ENCODE assay signal across 8 mouse cellular contexts in genomic region chr16:5232982-5233381, GRCm38 (mm10). TPM values are rescaled to one million over a fixed set of nuclear protein-coding genes. Genes with fewer than 3 reads are reported as not detected.
DNase-seq lines count a peak whose midpoint lies in the region; ATAC-seq and TF ChIP-seq lines count a peak whose summit lies in the region.

No protein-coding gene starts in this region.

- TF ChIP-seq POLR2A in spleen, adult 2 months (IDR thresholded peaks at IDR 0.05; ENCODE audit: low read depth, low read length), result no peak

- no peak for DNase-seq in gastrocnemius, adult 2 months
- DNase-seq in gastrocnemius, postnatal 4 days (ENCODE audit: low spot score in 2 of 2), result no peak
- DNase-seq in spleen, adult 2 months (ENCODE audit: low read depth in 1 of 2, low spot score in 2 of 2), result no peak
- DNase-seq in spleen, postnatal 4 days (ENCODE audit: low spot score in 2 of 2), result no peak
- no peak for DNase-seq in liver, embryonic 13.5 days
- no peak for DNase-seq in yolk sac, embryonic 10.5 days (ENCODE audit: low spot score)
- DNase-seq in urinary bladder, postnatal 14 days (ENCODE audit: low spot score), result no peak
- no peak for DNase-seq in right cerebral cortex, postnatal 36 days (ENCODE audit: low spot score in 2 of 2)

- no peaks in the 10 kb centered on the region for H3K9me3 ChIP-seq in liver, embryonic 13.5 days (replicated peaks)

- peaks cover 4% of the 10 kb centered on the region; the same call in 1 of the 2 replicates for H3K4me1 ChIP-seq in spleen, adult 2 months (ENCODE audit: control insufficient read depth, insufficient read depth, insufficient read length)
- H3K4me1 ChIP-seq in liver, embryonic 13.5 days (replicated peaks), result peaks cover 20% of the 10 kb centered on the region

- peak; percentile 5; the same call in 1 of the 2 replicates for ATAC-seq in liver, embryonic 13.5 days (ENCODE audit: low read depth)

- no peak for TF ChIP-seq CTCF in gastrocnemius, adult 2 months (IDR thresholded peaks at IDR 0.05)
- TF ChIP-seq CTCF in spleen, adult 2 months (IDR thresholded peaks at IDR 0.05; ENCODE audit: extremely low read depth, insufficient read depth, insufficient read length, insufficient replicate concordance), result no peak

- WGBS in spleen, adult 2 months, result 79% methylated on average over 4 of the region's 4 CpGs
- WGBS in liver, embryonic 13.5 days (ENCODE audit: insufficient replicate concordance), result 61% methylated on average over 4 of the region's 4 CpGs

- H3K27ac ChIP-seq in gastrocnemius, adult 2 months, result peak overlapping the region; percentile 96
- no peak overlapping the region for H3K27ac ChIP-seq in spleen, adult 2 months (ENCODE audit: insufficient read depth, low read length)
- H3K27ac ChIP-seq in liver, embryonic 13.5 days, result no peak overlapping the region

- no peak overlapping the region for H3K9ac ChIP-seq in liver, embryonic 13.5 days

- peak overlapping the region; percentile 89 for H3K4me3 ChIP-seq in gastrocnemius, adult 2 months
- H3K4me3 ChIP-seq in spleen, adult 2 months (ENCODE audit: extremely low read depth, insufficient read depth, insufficient read length), result peak overlapping the region; percentile 96; the same call in 1 of the 2 replicates
- H3K4me3 ChIP-seq in liver, embryonic 13.5 days (replicated peaks), result peak overlapping the region; percentile 88

- intact Hi-C loops in gastrocnemius, adult 2 months (cut with DNase I), result loop anchor here (1.0 kb wide), 1 partner anchor 22 kb away; the partner anchor contains the start of gene Eef2kmt

- no peaks in the 10 kb centered on the region for H3K27me3 ChIP-seq in spleen, adult 2 months (ENCODE audit: control insufficient read depth, insufficient read depth, low read length)
- no peaks in the 10 kb centered on the region for H3K27me3 ChIP-seq in liver, embryonic 13.5 days

- H3K36me3 ChIP-seq in spleen, adult 2 months (ENCODE audit: control insufficient read depth, insufficient read depth, low read length), result no peaks in the 10 kb centered on the region
- H3K36me3 ChIP-seq in liver, embryonic 13.5 days, result peaks cover 11% of the 10 kb centered on the region

- peak overlapping the region; percentile 88 for H3K4me2 ChIP-seq in liver, embryonic 13.5 days

RNA-seq across cellular contexts. Expression of gene Alg1, which starts 0.4 kb away (rescaled TPM):
- 10 to 100 TPM; 10.0 to 10.4 TPM for total RNA-seq in gastrocnemius, adult 2 months (2021)
- total RNA-seq in gastrocnemius, postnatal 4 days (2021), result 10 to 100 TPM; 17.0 to 17.6 TPM
- polyA plus RNA-seq in spleen, adult 2 months (2012; rRNA removed), result 42.1 and 45.4 TPM in 2 replicates
- 14.8 TPM in 2 replicates for polyA plus RNA-seq in liver, embryonic 13.5 days (2015; fragmentation: Nextera tagmentation; extraction: Ambion mirVana)

RNA-seq across cellular contexts. Expression of gene AU021092, which starts 10.9 kb away (rescaled TPM):
- total RNA-seq in gastrocnemius, adult 2 months (2021), result 1 to 10 TPM; 3.2 to 3.6 TPM
- 1 to 10 TPM; 8.1 to 8.2 TPM for total RNA-seq in gastrocnemius, postnatal 4 days (2021)
- 39.9 and 44.4 TPM in 2 replicates for polyA plus RNA-seq in spleen, adult 2 months (2012; rRNA removed)
- 0.34 and 0.71 TPM in 2 replicates for polyA plus RNA-seq in liver, embryonic 13.5 days (2015; fragmentation: Nextera tagmentation; extraction: Ambion mirVana)

RNA-seq across cellular contexts. Expression of gene Eef2kmt, which starts 22.8 kb away (rescaled TPM):
- 1 to 10 TPM; 6.8 to 8.1 TPM for total RNA-seq in gastrocnemius, adult 2 months (2021)
- 10 to 100 TPM; 17.1 to 18.1 TPM for total RNA-seq in gastrocnemius, postnatal 4 days (2021)
- 35.4 and 46.6 TPM in 2 replicates for polyA plus RNA-seq in spleen, adult 2 months (2012; rRNA removed)
- 12.3 and 15.0 TPM in 2 replicates for polyA plus RNA-seq in liver, embryonic 13.5 days (2015; fragmentation: Nextera tagmentation; extraction: Ambion mirVana)

RNA-seq across cellular contexts. Expression of gene Nagpa, which starts 29.2 kb away (rescaled TPM):
- 1 to 10 TPM; 5.6 to 6.7 TPM for total RNA-seq in gastrocnemius, adult 2 months (2021)
- total RNA-seq in gastrocnemius, postnatal 4 days (2021), result 10 to 100 TPM in 1 of 2 experiments, 1 to 10 TPM in 1; 7.6 to 10.5 TPM
- 41.7 and 56.1 TPM in 2 replicates for polyA plus RNA-seq in spleen, adult 2 months (2012; rRNA removed)
- 17.9 and 18.0 TPM in 2 replicates for polyA plus RNA-seq in liver, embryonic 13.5 days (2015; fragmentation: Nextera tagmentation; extraction: Ambion mirVana)
